Mouse (Mus musculus) NIH3T3 (cell line): ENCODE data around the gene 4921524J17Rik.

Experiments used
- DNase-seq: peaks from one replicate; pipeline ENCODE4 v3.0.0-alpha.2; 2012; ENCODE audit warnings: low read depth

Gene 4921524J17Rik

DNA sequence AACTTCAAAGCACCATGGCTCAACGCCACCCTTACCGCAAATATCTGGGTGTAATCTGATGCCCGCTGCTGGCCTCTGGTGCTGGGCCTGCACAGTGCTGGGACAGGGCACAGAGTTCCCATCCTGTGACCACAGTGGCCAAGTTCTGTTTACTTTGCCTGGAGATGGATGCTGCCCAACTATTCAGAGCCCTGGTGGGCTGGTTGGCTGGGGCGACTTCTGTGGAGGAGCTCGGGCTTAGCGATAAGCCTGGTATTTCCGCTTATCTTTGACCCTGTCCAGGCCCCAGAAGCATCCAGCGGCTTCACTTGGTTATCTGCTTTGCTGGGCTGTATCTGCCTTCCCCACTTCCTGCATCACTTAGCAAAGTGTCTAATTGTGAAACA lies 51.8 kb downstream of the 4921524J17Rik start:
- DNase-seq = no peak

DNA sequence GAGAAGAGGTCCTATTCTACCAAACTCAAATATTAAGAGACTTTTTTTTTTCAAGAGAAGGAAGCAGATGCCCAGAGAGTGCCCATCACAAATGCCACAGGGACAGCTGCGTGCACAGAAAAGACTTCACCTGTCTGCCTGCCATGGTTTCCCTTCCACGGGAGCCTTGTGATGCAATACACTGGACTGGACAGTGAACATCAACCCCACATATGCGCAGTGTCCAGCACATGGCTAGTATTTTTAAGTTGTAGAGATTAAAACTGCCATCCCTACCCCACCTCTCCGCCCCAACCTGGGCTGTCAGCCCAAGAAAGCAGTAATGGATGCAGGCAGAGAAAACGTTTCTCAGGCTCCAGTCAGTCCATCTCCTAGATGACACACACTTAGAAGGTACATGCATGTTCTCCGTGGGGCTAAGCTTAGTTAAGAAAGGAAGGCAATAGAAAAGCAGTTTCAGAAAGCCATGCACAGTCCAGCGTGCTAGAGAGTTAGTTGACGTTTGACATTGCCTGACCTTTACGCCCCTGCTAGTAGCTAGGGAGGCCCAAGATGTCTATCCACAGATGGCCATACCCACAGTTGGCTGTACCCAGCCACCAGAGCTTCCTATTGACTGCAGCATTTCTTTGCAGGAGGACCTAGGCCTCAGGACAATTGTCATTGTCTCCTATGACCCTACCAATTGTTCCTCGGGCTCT lies 52.4 kb downstream of the 4921524J17Rik start:
- DNase-seq = no peak

DNA sequence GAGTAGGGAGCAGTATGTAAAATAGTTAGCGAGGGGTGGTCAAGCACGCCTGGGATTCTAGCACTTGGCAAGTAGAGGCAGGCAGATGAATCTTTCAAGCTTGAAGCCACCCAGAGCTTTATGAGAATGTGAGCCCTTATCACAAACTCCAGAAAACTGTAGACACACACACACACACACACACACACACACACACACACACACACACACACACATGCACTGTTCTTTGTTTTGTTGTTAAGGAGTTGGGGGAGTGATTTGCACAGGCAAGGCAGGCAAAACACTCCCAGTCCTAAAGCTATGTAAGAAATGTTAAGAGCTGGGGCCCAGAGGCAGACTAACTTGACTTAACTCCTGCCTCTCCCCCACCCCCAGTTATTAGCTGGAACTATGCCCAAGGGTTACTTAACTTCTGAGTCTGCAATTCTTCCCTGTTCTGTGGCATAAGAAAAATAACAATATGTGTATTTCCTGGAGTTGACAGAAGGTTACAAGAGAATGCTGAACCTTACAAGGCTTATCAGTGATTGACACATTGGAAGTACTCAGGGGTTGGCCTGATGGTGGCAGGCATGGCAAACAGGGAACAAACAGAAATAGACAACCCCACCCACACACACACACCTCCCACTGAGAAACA lies 53.4 kb downstream of the 4921524J17Rik start:
- DNase-seq = peak; percentile 81

DNA sequence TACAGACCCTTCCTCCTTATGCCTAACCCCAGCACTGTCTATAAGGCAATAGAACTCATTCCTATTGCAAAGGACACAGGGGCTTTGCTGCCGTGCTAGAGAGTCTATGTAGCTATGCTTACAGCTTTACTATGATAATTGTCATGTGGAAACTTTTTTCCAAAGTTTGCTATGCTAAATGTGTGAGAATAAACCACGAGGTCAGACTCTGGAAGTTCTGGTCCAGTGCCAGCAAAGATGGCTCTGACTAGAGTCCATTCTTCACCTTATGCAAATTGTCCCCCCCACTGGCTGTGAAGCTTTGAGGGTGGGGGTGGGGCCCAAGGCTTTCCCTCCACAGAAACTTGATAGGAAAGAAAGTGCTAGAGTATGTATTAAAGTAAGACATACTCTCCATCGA lies 56.1 kb downstream of the 4921524J17Rik start:
- peak; percentile 42 for DNase-seq

DNA sequence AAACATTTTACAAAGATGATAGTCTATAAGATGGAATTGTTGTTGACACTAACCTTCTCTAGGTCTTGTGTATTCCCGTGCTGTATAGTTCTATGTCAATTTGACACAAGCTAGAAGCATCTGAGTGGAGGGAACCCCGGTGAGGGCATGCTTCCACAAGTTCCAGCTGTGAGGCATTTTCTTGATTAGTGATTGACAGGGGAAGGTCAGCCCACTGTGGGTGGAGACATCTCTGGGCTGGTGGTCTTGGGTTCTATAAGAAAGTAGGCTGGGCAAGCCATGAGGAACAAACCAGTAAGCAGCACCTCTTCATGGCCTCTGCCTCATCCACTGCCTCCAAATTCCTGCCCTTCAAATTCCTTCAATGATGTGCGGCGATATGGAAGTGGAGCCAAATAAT lies 58.3 kb downstream of the 4921524J17Rik start:
- DNase-seq = no peak

DNA sequence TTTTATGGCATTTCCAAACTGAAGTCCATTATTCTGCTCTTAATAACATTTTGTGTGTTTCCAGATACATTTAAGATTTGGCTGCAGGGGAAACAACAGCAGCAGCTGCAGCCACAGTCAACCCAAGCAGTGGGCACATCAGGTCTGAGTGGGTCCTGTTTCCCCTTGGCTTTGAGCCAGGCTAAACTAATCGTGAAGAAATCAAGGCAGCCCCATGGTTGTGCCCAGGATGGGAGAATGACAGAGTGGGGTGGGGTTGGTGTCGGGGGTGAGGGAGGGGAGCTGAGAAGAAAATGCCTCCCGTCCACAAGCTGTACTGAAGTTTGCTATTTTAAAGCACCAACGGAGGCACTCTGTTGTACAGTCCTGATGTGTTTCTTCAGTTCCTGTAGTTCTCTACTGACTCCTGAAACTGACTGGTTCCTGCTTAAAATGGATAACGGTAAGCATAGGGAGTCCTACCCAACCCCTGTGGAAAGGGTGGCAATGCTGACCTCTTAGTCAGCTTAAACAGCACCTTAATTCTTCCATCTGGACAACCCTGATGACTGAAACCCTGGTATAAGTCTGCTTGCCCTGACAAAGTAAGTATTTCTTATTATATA lies 59.1 kb downstream of the 4921524J17Rik start:
- DNase-seq = no peak

DNA sequence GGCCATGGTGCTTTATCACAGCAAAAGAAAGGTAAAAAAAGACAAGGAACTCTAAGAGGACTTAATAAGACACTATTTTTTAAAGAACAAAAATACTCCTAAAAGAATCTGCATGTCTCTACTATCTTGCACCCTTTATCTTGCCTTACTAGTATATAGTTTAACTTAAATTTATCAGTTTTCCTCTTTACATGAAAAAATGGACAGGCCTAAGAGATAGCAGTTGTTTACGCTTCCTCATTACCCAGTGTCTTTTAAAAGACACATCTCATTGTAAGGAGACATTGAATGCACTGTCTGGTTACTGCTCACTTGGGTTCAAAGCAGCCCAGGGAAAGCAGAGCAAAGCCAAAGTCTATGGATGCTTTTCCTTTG lies 60.2 kb downstream of the 4921524J17Rik start:
- DNase-seq = no peak

DNA sequence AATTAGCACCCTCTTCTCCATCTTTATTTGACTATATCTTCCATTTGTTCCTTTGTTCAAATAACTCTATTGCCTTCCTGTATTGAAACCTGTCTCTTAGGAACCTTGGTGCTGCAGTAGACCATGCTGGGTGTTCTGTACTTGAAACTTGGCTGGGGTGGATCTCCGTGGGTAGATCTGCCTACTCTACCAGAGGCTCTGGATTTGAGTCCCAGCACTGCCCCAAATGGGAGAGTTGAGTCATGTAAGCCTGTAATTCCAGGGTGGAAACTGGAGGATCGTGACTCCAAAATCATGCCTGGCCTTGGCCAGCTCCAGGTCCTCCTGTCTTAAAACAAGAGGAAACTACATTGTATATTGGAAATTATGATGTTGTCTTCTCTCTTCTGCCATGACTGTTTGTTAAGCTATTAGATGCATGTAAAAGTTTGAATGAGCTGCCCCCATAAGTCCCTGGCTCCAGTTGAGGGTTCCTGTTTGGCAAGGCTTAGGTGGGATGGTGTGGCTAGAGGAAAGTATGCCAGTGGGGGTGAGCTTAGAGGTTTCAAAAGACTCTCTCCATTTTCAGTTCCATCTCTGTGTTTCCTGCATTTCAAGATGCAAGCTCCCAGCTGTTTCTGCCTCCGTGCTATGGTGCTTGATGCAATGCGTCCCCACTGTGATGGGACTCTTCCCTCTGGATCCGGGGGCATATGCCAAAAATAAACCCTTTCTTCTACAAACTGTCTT lies 60.7 kb downstream of the 4921524J17Rik start:
- DNase-seq = no peak

DNA sequence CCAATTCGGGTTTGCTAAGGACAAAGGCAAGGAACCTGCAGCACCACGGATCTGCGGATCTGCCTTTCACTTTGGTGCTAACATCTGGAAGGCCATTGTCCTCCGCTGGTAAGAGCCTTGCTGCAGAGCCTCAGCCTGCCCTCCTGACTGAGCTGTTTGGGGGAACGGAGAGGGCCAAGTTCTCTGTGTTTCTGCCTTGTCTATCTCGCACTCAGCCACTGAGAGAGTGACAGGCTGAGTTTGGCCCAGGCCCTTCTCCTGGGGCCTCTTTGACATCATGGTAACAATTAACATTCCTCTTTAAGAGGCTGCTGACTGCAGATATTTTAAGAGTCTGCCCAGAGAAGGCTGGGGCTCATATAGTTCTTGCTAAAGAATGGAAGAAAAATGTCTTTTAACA lies 67.5 kb downstream of the 4921524J17Rik start:
- DNase-seq = peak; percentile 36

DNA sequence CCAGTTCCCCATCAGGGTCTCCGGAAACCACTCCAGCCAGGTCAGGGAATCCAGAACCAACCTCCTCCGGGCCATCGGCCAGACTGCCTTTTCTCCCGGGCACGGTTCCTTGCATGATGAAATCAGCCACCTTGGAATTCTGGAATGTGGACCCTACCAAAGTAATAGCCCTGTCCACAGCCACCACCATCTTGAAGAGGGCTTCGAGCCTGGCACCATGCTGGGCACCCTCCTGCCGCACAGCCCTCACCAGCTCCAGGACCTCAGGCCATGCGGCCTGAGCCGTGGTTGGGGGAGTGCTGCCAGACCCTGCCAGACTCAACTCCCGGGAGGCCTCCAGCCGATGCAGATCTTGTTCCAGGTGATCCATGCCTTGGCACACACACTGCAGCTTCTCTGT lies 68.0 kb downstream of the 4921524J17Rik start:
- DNase-seq = no peak

DNA sequence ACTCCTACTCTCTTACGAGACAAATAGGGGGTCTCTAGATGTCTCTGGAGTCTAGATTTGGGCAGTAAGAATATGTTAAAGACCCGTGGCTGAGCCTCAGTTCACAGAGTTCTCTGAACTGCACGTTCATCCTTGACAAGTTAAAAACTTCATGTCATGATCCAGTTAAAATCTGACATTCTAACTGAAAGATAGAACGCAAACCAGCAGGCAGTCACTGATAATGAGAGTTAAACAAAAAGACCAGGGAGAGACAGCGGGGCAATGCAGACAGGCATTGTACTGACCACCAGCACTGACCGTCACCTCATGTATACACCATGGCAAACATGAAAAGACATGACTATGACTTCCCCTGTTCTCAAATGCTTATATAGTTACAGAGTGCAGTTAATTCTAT lies 69.2 kb downstream of the 4921524J17Rik start:
- DNase-seq = no peak

DNA sequence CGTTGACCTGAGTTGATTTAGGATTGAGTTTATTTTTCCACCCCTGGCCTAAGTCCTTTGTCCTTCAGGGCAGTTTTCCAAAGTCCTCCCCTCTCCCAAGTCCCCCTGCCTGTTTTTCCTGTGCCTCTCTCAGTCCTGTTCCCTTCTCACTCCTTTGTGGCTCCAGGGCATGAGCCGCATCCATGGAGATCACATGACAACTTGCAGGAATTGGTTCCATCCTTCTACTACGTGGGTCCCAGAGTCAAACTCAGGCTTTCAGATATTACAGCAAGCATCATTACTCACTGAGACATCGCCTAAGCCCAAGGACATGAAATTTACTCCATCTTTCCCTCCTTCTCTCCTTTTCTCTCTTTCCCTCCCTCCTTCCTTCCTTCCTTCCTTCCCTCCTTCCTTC lies 70.4 kb downstream of the 4921524J17Rik start:
- no peak for DNase-seq
